Mouse (Mus musculus) gastrocnemius, postnatal 4 days (tissue): ENCODE measurements around the gene Fam241b. TPM values are rescaled to one million over a fixed set of nuclear protein-coding genes. Genes with fewer than 3 reads are reported as not detected.

Source experiments
- DNase-seq, 2 experiments: peaks; one replicate each; pipeline ENCODE4 v3.0.0; 2021 to 2022; ENCODE audit warnings: low spot score in 2 of 2, mixed read lengths in 2 of 2
- long read RNA-seq, 2 experiments: library from polyadenylated mRNA; stranded (forward); transcript quantifications; one replicate each; pipeline ENCODE4 v2.0.0; 2021
- total RNA-seq, 2 experiments: library from RNA; stranded (reverse); gene quantifications; 2 replicates each; pipeline ENCODE4 v1.2.3; 2021

The Fam241b gene
- under 1 TPM; 0.23 to 0.47 TPM for total RNA-seq
- long read RNA-seq, experiment 1 = 0 reads
- long read RNA-seq, experiment 2 = 0 reads

GRCm38 (mm10) chr10:62143820-62144219 is at the start of gene Fam241b:
Gene Fam241b (minus strand): TSS chr10:62143920.
- no peak for DNase-seq

- DNase-seq = peak in 1 of 2 experiments; percentile 53
Measured at GRCm38 (mm10) chr10:62192701-62193157, 49.0 kb upstream of the Fam241b start.

- DNase-seq = no peak
Measured at GRCm38 (mm10) chr10:62190821-62191220, 47.1 kb upstream of the Fam241b start.

GRCm38 (mm10) chr10:62189910-62190309 is 46.2 kb upstream of the Fam241b start:
- DNase-seq = no peak

- DNase-seq = no peak
Measured at GRCm38 (mm10) chr10:62189303-62189702, 45.6 kb upstream of the Fam241b start.

GRCm38 (mm10) chr10:62186882-62187281 is 43.2 kb upstream of the Fam241b start:
- DNase-seq = peak; percentile 72 to 77

- DNase-seq = peak; percentile 86 to 91
Measured at GRCm38 (mm10) chr10:62183053-62183452, 39.3 kb upstream of the Fam241b start.

- no peak for DNase-seq
Measured at GRCm38 (mm10) chr10:62182471-62183014, 38.8 kb upstream of the Fam241b start.

- no peak for DNase-seq
Measured at GRCm38 (mm10) chr10:62181701-62182100, 38.0 kb upstream of the Fam241b start.

- DNase-seq = no peak
Measured at GRCm38 (mm10) chr10:62179944-62180343, 36.2 kb upstream of the Fam241b start.

GRCm38 (mm10) chr10:62174533-62175313 is 31.0 kb upstream of the Fam241b start:
- DNase-seq = no peak

GRCm38 (mm10) chr10:62173941-62174448 is 30.3 kb upstream of the Fam241b start:
- no peak for DNase-seq

- no peak for DNase-seq
Measured at GRCm38 (mm10) chr10:62172841-62173553, 29.3 kb upstream of the Fam241b start.

- DNase-seq = no peak
Measured at GRCm38 (mm10) chr10:62162410-62162809, 18.7 kb upstream of the Fam241b start.

- no peak for DNase-seq
Measured at GRCm38 (mm10) chr10:62149929-62150328, 6.2 kb upstream of the Fam241b start.

GRCm38 (mm10) chr10:62147466-62148248 is 3.9 kb upstream of the Fam241b start:
- DNase-seq = no peak

GRCm38 (mm10) chr10:62145957-62146356 is 2.2 kb upstream of the Fam241b start:
- no peak for DNase-seq

GRCm38 (mm10) chr10:62138040-62138439 is 5.7 kb downstream of the Fam241b start:
- DNase-seq = no peak

GRCm38 (mm10) chr10:62137150-62137549 is 6.6 kb downstream of the Fam241b start:
- no peak for DNase-seq

- no peak for DNase-seq
Measured at GRCm38 (mm10) chr10:62135696-62136470, 7.8 kb downstream of the Fam241b start.
